Mouse (Mus musculus): Measurements from ENCODE around the gene Gm6502. TPM values are rescaled to one million over a fixed set of nuclear protein-coding genes. Genes with fewer than 3 reads are reported as not detected.
"Not testable (repeated sequence)": the region's sequence is repeated elsewhere in the genome, so short reads cannot be mapped to it uniquely, and the experiment has no call there.

The Gm6502 gene
- polyA plus RNA-seq (2015; fragmentation: Nextera tagmentation; extraction: Ambion mirVana): not detected in 2 replicates

DNA sequence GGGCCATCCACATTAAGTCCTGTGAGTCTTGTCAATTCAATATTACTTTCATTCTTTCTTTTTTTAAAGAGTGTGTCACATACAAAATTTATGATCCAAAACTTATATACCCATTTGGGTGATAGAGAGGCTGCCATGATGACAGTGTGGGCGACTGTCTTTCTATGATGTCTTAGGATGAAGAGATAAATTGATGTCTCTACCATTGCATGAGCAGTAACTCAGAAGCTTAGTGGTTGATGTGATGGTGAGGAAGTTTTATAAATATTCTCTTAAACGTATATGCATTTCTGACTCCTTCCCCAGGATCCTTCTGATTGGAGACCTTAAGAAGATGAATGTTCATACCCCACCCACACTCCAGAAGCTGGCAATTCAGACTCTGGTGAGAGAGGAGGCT, at the start of gene Gm6502:
TSS of gene Gm6502 (plus strand) at position 301 of the 400 bp plus-strand sequence.
- WGBS: no CpG with 5 or more reads among the region's 2 CpGs
- not testable (repeated sequence) for H3K9me3 ChIP-seq (replicated peaks; ENCODE audit: control insufficient read depth, low read length); H3K4me3 ChIP-seq (ENCODE audit: low read length); H3K4me2 ChIP-seq (ENCODE audit: low read depth, low read length); H3K27ac ChIP-seq (ENCODE audit: low read length); ATAC-seq (replicated peaks; ENCODE audit: extremely low read depth, insufficient read depth, low FRiP score); H3K9ac ChIP-seq (ENCODE audit: low read length); H3K4me1 ChIP-seq (ENCODE audit: control insufficient read depth, insufficient read depth, low read length); H3K27me3 ChIP-seq (ENCODE audit: control insufficient read depth, insufficient read depth, low read length); H3K36me3 ChIP-seq (ENCODE audit: control insufficient read depth, insufficient read depth)

DNA sequence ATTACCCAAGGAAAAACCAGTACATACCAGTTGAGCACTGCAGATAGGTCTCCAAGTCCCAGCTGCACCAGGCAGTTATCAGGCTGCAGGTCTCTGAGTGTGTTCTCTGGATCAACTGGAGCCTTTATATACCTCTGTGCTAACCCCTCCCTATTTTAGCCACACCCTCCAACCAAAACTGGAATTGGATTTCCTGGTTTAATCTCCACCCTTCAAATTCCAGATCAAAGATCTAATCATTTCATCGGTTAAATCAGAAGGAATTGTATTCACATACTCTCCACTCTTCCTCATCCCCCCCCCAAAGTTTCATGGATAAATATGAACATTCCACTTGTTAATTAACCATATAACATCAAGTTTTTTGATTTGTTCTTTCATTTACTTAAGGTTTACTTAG, 7.5 kb upstream of the Gm6502 start, which contains the start of gene A430089I19Rik:
TSS of gene A430089I19Rik (minus strand) at position 101 of the 400 bp plus-strand sequence.
- not testable (repeated sequence) for H3K9me3 ChIP-seq (replicated peaks; ENCODE audit: control insufficient read depth, low read length); H3K4me3 ChIP-seq (ENCODE audit: low read length); H3K4me2 ChIP-seq (ENCODE audit: low read depth, low read length); H3K27me3 ChIP-seq (ENCODE audit: control insufficient read depth, insufficient read depth, low read length); H3K36me3 ChIP-seq (ENCODE audit: control insufficient read depth, insufficient read depth); H3K9ac ChIP-seq (ENCODE audit: low read length); H3K4me1 ChIP-seq (ENCODE audit: control insufficient read depth, insufficient read depth, low read length); H3K27ac ChIP-seq (ENCODE audit: low read length); ATAC-seq (replicated peaks; ENCODE audit: extremely low read depth, insufficient read depth, low FRiP score)
- WGBS: 68% methylated on average over 1 of the region's 1 CpGs

- no CpG with 5 or more reads among the region's 2 CpGs for WGBS
- H3K9ac ChIP-seq (ENCODE audit: low read length); H3K9me3 ChIP-seq (replicated peaks; ENCODE audit: control insufficient read depth, low read length); H3K4me1 ChIP-seq (ENCODE audit: control insufficient read depth, insufficient read depth, low read length); H3K4me2 ChIP-seq (ENCODE audit: low read depth, low read length); H3K36me3 ChIP-seq (ENCODE audit: control insufficient read depth, insufficient read depth); H3K27ac ChIP-seq (ENCODE audit: low read length); H3K4me3 ChIP-seq (ENCODE audit: low read length); H3K27me3 ChIP-seq (ENCODE audit: control insufficient read depth, insufficient read depth, low read length); ATAC-seq (replicated peaks; ENCODE audit: extremely low read depth, insufficient read depth, low FRiP score): not testable (repeated sequence)
Measured at GRCm38 (mm10) chr5:94339449-94339848, 25.2 kb downstream of the Gm6502 start, which contains the start of gene AA792892. Gene AA792892, plus strand, starts transcription at chr5:94339749.

Other genes starting within 250 kb of the Gm6502 start
- not detected in 2 replicates for gene BC061212, start 243.9 kb upstream of the Gm6502 start, polyA plus RNA-seq (2015; fragmentation: Nextera tagmentation; extraction: Ambion mirVana)
- not detected in 2 replicates for gene Gm6351, start 238.1 kb upstream of the Gm6502 start, polyA plus RNA-seq (2015; fragmentation: Nextera tagmentation; extraction: Ambion mirVana)
- not detected in 2 replicates for gene Gm3106, start 96.4 kb upstream of the Gm6502 start, polyA plus RNA-seq (2015; fragmentation: Nextera tagmentation; extraction: Ambion mirVana)
- gene A430089I19Rik, start 7.6 kb upstream of the Gm6502 start, polyA plus RNA-seq (2015; fragmentation: Nextera tagmentation; extraction: Ambion mirVana): not detected in 2 replicates
- not detected in 2 replicates for gene AA792892, start 25.3 kb downstream of the Gm6502 start, polyA plus RNA-seq (2015; fragmentation: Nextera tagmentation; extraction: Ambion mirVana)
- not detected in 2 replicates for gene Gm7682, start 131.3 kb downstream of the Gm6502 start, polyA plus RNA-seq (2015; fragmentation: Nextera tagmentation; extraction: Ambion mirVana)
- not detected in 2 replicates for gene Gm3139, start 211.9 kb downstream of the Gm6502 start, polyA plus RNA-seq (2015; fragmentation: Nextera tagmentation; extraction: Ambion mirVana)